In the genomic region with DNA sequence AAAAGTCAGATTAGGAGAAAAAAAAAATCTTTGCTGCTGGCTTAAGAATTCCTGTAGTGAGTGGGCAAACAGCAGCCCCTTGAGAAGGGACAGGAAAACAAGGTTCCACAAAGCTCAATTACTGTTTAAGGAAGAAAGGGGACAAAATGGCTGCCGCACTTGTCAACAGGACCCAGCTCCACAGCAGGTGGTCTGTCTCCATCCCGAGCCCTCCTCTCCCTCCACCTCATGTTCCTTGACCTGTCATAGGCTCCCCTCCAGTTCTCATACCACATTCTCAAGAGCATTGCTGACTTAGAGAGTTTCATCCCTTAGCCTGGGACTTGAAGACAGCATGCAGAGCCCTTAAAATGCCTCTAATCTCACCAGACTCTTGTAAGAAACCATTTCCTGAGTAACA, we compare ENCODE assay signal across 28 mouse cellular contexts. TPM values are rescaled to one million over a fixed set of nuclear protein-coding genes. Genes with fewer than 3 reads are reported as not detected.
DNase-seq lines count a peak whose midpoint lies in the region; ATAC-seq and TF ChIP-seq lines count a peak whose summit lies in the region.
"Had no signal": no experiment of that assay in that cellular context is flagged by ENCODE, and none has a peak within 500 bp of the region (broad histone marks: within the 10 kb centered on the region; RNA-seq: fewer than 3 reads in every experiment).

No protein-coding gene starts in this region.

- no peak for ATAC-seq in forebrain, postnatal 0 days
- no peak for ATAC-seq in monocyte, adult 5-6 weeks (replicated peaks; ENCODE audit: insufficient number of reproducible peaks, low FRiP score, low TSS enrichment, poor library complexity, severe bottlenecking)
- ATAC-seq: hindbrain, embryonic 16.5 days; intestine, embryonic 15.5 days; midbrain, embryonic 15.5 days had no signal

- H3K27ac ChIP-seq in heart, embryonic 10.5 days: 0 out of 2 replicates have a peak overlapping the region, but pooled peaks have one; percentile 5
- no peak overlapping the region for H3K27ac ChIP-seq in forebrain, postnatal 0 days (ENCODE audit: low read depth, low read length)
- no peak overlapping the region for H3K27ac ChIP-seq in limb, embryonic 10.5 days
- H3K27ac ChIP-seq: embryonic facial prominence, embryonic 10.5 days; heart, adult 2 months; intestine, embryonic 15.5 days; liver, embryonic 15.5 days; lung, embryonic 15.5 days; midbrain, embryonic 15.5 days; neural tube, embryonic 13.5 days had no signal

- H3K27me3 ChIP-seq in heart, embryonic 10.5 days (ENCODE audit: insufficient read depth, poor library complexity, severe bottlenecking): no peaks in the 10 kb centered on the region
- H3K27me3 ChIP-seq in forebrain, postnatal 0 days (ENCODE audit: insufficient read depth, low read length): no peaks in the 10 kb centered on the region
- no peaks in the 10 kb centered on the region for H3K27me3 ChIP-seq in limb, embryonic 10.5 days (ENCODE audit: low read depth, poor library complexity, severe bottlenecking)
- H3K27me3 ChIP-seq: intestine, embryonic 15.5 days; liver, embryonic 15.5 days; lung, embryonic 15.5 days; megakaryocyte, embryonic 14.5 days; midbrain, embryonic 15.5 days; neural tube, embryonic 13.5 days had no signal

- H3K36me3 ChIP-seq in heart, embryonic 10.5 days: peaks cover 13% of the 10 kb centered on the region; the same call in 1 of the 2 replicates
- no peaks in the 10 kb centered on the region for H3K36me3 ChIP-seq in forebrain, postnatal 0 days (ENCODE audit: insufficient read depth)
- H3K36me3 ChIP-seq in limb, embryonic 10.5 days: no peaks in the 10 kb centered on the region
- H3K36me3 ChIP-seq: intestine, embryonic 15.5 days; lung, embryonic 15.5 days; midbrain, embryonic 15.5 days; neural tube, embryonic 13.5 days had no signal

- H3K4me2 ChIP-seq in forebrain, postnatal 0 days (ENCODE audit: low read depth): no peak overlapping the region
- H3K4me2 ChIP-seq: intestine, embryonic 15.5 days; liver, embryonic 15.5 days; lung, embryonic 15.5 days; midbrain, embryonic 15.5 days; neural tube, embryonic 13.5 days had no signal

- TF ChIP-seq CTCF in brain, embryonic 14.5 days (IDR thresholded peaks at IDR 0.05; ENCODE audit: borderline replicate concordance, extremely low read depth, insufficient read depth, insufficient read length): no peak
- TF ChIP-seq CTCF in forebrain, postnatal 0 days (IDR thresholded peaks at IDR 0.05; ENCODE audit: low read depth): no peak

- H3K9me3 ChIP-seq in heart, embryonic 10.5 days: no peaks in the 10 kb centered on the region
- H3K9me3 ChIP-seq in forebrain, postnatal 0 days (ENCODE audit: low read length): no peaks in the 10 kb centered on the region
- no peaks in the 10 kb centered on the region for H3K9me3 ChIP-seq in limb, embryonic 10.5 days (replicated peaks)
- H3K9me3 ChIP-seq: embryonic facial prominence, embryonic 10.5 days; intestine, embryonic 15.5 days; liver, embryonic 15.5 days; lung, embryonic 15.5 days; megakaryocyte, embryonic 14.5 days; midbrain, embryonic 15.5 days; neural tube, embryonic 13.5 days had no signal

- no peak overlapping the region for H3K9ac ChIP-seq in forebrain, postnatal 0 days
- H3K9ac ChIP-seq: intestine, embryonic 15.5 days; liver, embryonic 15.5 days; lung, embryonic 15.5 days; midbrain, embryonic 15.5 days; neural tube, embryonic 13.5 days had no signal

- 42% methylated on average over 2 of the region's 2 CpGs for WGBS in heart, embryonic 10.5 days
- 21% methylated on average over 2 of the region's 2 CpGs for WGBS in forebrain, postnatal 0 days
- 56% methylated on average over 2 of the region's 2 CpGs for WGBS in limb, embryonic 10.5 days

- H3K4me1 ChIP-seq in heart, embryonic 10.5 days: peaks cover 22% of the 10 kb centered on the region
- H3K4me1 ChIP-seq in forebrain, postnatal 0 days (ENCODE audit: insufficient read depth): no peaks in the 10 kb centered on the region
- H3K4me1 ChIP-seq in limb, embryonic 10.5 days: 0 out of 2 replicates have a peak, but pooled peaks cover 2% of the 10 kb centered on the region
- H3K4me1 ChIP-seq: midbrain, embryonic 15.5 days; neural tube, embryonic 13.5 days had no signal

- no peak for DNase-seq in heart, embryonic 10.5 days (ENCODE audit: low spot score)
- no peak for DNase-seq in heart, adult 8-10 months (ENCODE audit: low spot score)
- peak; percentile 59 for DNase-seq in R1 (ENCODE audit: low read depth, low spot score)
- peak; percentile 57 for DNase-seq in brain, embryonic 14.5 days (ENCODE audit: low read depth)
- peak; percentile 14 for DNase-seq in forebrain, postnatal 0 days
- no peak for DNase-seq in limb, embryonic 10.5 days (ENCODE audit: low spot score)
- DNase-seq: adrenal gland, postnatal 36 days; cerebellum, adult 11-12 months; cerebellum, postnatal 25 days; gastrocnemius, postnatal 14 days; heart, adult 2 months; kidney, adult 8-10 months; kidney, postnatal 10 days; layer of hippocampus, postnatal 36 days; liver; lung, postnatal 36 days; thymus, adult 18-20 months; thymus, postnatal 4 days had no signal

- no peak for TF ChIP-seq POLR2A in brain, embryonic 14.5 days (IDR thresholded peaks at IDR 0.05; ENCODE audit: borderline replicate concordance, extremely low read depth, insufficient read depth, insufficient read length, poor library complexity, severe bottlenecking)

- H3K4me3 ChIP-seq in heart, embryonic 10.5 days: no peak overlapping the region
- H3K4me3 ChIP-seq in forebrain, postnatal 0 days (ENCODE audit: low read depth, low read length): no peak overlapping the region
- no peak overlapping the region for H3K4me3 ChIP-seq in limb, embryonic 10.5 days
- H3K4me3 ChIP-seq: embryonic facial prominence, embryonic 10.5 days; heart, adult 2 months; intestine, embryonic 15.5 days; liver, embryonic 15.5 days; lung, embryonic 15.5 days; megakaryocyte, embryonic 14.5 days; midbrain, embryonic 15.5 days; myocyte; neural tube, embryonic 13.5 days had no signal

RNA-seq across cellular contexts. Expression of gene Dusp16, which starts 30.6 kb away (rescaled TPM):
- polyA plus RNA-seq in heart, embryonic 10.5 days (2016; fragmentation: Nextera tagmentation; extraction: Ambion mirVana): 13.2 and 16.7 TPM in 2 replicates
- total RNA-seq in heart, adult 8-10 months (2022): 10 to 100 TPM; 17.9 to 28.5 (median 22.5) TPM
- 8.0 and 10.4 TPM in 2 replicates for polyA plus RNA-seq in brain, embryonic 14.5 days (2012; rRNA removed)
- 3.4 and 5.7 TPM in 2 replicates for total RNA-seq in forebrain, postnatal 0 days (2014; rRNA removed)
- 1.9 and 2.7 TPM in 2 replicates for polyA plus RNA-seq in forebrain, postnatal 0 days (2015; fragmentation: Nextera tagmentation; extraction: Ambion mirVana)
- total RNA-seq in monocyte, adult 5-6 weeks (2017): 234 to 312 TPM (median 310 TPM) in 3 replicates
- polyA plus RNA-seq in limb, embryonic 10.5 days (2016; fragmentation: Nextera tagmentation; extraction: Ambion mirVana): 8.7 and 10.0 TPM in 2 replicates

Comparison
In these comparisons a context has a peak if more than half of its experiments do, and no peak if none do; other contexts are left out.
1. DNase-seq: peak in R1 (single experiment), brain, embryonic 14.5 days (single experiment) and forebrain, postnatal 0 days (single experiment); none in heart, embryonic 10.5 days (single experiment), heart, adult 8-10 months (single experiment) and limb, embryonic 10.5 days (single experiment).